In the genomic region with DNA sequence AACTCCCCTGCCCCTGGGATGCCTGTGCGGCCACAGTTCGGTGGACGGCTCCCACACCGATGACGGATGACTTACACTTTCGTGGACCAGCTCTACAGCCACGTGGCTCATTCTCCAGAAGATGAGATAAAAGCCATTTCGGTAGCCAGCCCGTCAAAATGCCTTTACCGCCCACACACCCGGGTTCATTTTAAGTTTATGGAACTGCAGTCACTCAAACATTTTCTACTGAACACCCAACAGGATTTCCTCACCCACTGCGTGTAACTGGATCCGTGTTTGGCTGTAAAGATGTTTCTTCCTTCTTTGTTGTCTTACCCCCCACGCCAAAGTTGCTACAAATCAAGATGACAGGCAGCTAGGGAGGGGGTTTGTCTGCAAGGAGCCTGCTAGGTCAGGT, we compare ENCODE assay signal across 21 mouse cellular contexts. TPM values are rescaled to one million over a fixed set of nuclear protein-coding genes. Genes with fewer than 3 reads are reported as not detected.
A peak's percentile ranks its signal among the peaks of the same experiment; 100 is the strongest.
DNase-seq lines count a peak whose midpoint lies in the region; ATAC-seq and TF ChIP-seq lines count a peak whose summit lies in the region.
"Had no signal": no experiment of that assay in that cellular context is flagged by ENCODE, and none has a peak within 500 bp of the region (broad histone marks: within the 10 kb centered on the region; RNA-seq: fewer than 3 reads in every experiment).

No protein-coding gene starts in this region.

- peaks cover 19% of the 10 kb centered on the region; the same call in 1 of the 2 replicates for H3K27me3 ChIP-seq in kidney, postnatal 0 days (ENCODE audit: insufficient read depth, low read length)
- H3K27me3 ChIP-seq in hindbrain, embryonic 10.5 days (ENCODE audit: insufficient read depth, poor library complexity, severe bottlenecking) = peaks cover 35% of the 10 kb centered on the region
- H3K27me3 ChIP-seq: CH12.LX had no signal

- no peak overlapping the region for H3K4me2 ChIP-seq in kidney, postnatal 0 days (ENCODE audit: low read length)
- H3K4me2 ChIP-seq: embryonic facial prominence, embryonic 12.5 days; forebrain, embryonic 13.5 days; hindbrain, embryonic 12.5 days; liver, embryonic 11.5 days; midbrain, embryonic 15.5 days had no signal

- H3K27ac ChIP-seq in kidney, postnatal 0 days = no peak overlapping the region
- no peak overlapping the region for H3K27ac ChIP-seq in hindbrain, embryonic 10.5 days
- H3K27ac ChIP-seq: embryonic facial prominence, embryonic 12.5 days; forebrain, embryonic 13.5 days; hindbrain, embryonic 12.5 days; intestine, embryonic 15.5 days; midbrain, embryonic 15.5 days had no signal

- no peaks in the 10 kb centered on the region for H3K9me3 ChIP-seq in kidney, postnatal 0 days (replicated peaks; ENCODE audit: low read length)
- no peaks in the 10 kb centered on the region for H3K9me3 ChIP-seq in hindbrain, embryonic 10.5 days
- H3K9me3 ChIP-seq: embryonic facial prominence, embryonic 12.5 days; hindbrain, embryonic 12.5 days; intestine, embryonic 15.5 days; midbrain, embryonic 15.5 days had no signal

- no peak for TF ChIP-seq CTCF in kidney, postnatal 0 days (IDR thresholded peaks at IDR 0.05; ENCODE audit: low read depth)

- no peaks in the 10 kb centered on the region for H3K4me1 ChIP-seq in kidney, postnatal 0 days (replicated peaks; ENCODE audit: insufficient read depth, low read length)
- peaks cover 1% of the 10 kb centered on the region; the same call in 1 of the 2 replicates for H3K4me1 ChIP-seq in hindbrain, embryonic 10.5 days (replicated peaks)
- H3K4me1 ChIP-seq: forebrain, embryonic 13.5 days; hindbrain, embryonic 12.5 days; midbrain, embryonic 15.5 days had no signal

- H3K9ac ChIP-seq in kidney, postnatal 0 days (ENCODE audit: low read depth, low read length) = no peak overlapping the region
- H3K9ac ChIP-seq: embryonic facial prominence, embryonic 12.5 days; forebrain, embryonic 13.5 days; hindbrain, embryonic 12.5 days; intestine, embryonic 15.5 days; midbrain, embryonic 15.5 days had no signal

- no peaks in the 10 kb centered on the region for H3K36me3 ChIP-seq in kidney, postnatal 0 days (ENCODE audit: insufficient read depth, low read length)
- no peaks in the 10 kb centered on the region for H3K36me3 ChIP-seq in hindbrain, embryonic 10.5 days
- H3K36me3 ChIP-seq: embryonic facial prominence, embryonic 12.5 days; hindbrain, embryonic 12.5 days; intestine, embryonic 15.5 days; midbrain, embryonic 15.5 days had no signal

- peak; percentile 87 for DNase-seq in kidney, postnatal 0 days (ENCODE audit: low spot score)
- no peak for DNase-seq in kidney, adult 11 months
- DNase-seq in 3T3-L1 (ENCODE audit: low read depth, low spot score) = peak; percentile 58
- DNase-seq in CD4-positive helper T cell, adult 2 months (ENCODE audit: low read depth, low spot score) = peak; percentile 83
- DNase-seq in gonadal fat pad, adult 2 months (ENCODE audit: low read depth) = peak; percentile 27
- DNase-seq in gastrocnemius, adult 8-10 months (ENCODE audit: low spot score in 2 of 2) = no peak
- DNase-seq in hindbrain, embryonic 10.5 days (ENCODE audit: low spot score) = no peak
- DNase-seq: adrenal gland, adult 8-10 months; cerebellum, postnatal 10 days; gastrocnemius, postnatal 14 days; kidney, postnatal 14 days; lung, adult 18-20 months; right cerebral cortex, postnatal 25 days had no signal

- 12% methylated on average over 14 of the region's 14 CpGs for WGBS in kidney, postnatal 0 days
- WGBS in hindbrain, embryonic 10.5 days = 82% methylated on average over 14 of the region's 14 CpGs

- ATAC-seq in kidney, postnatal 0 days (replicated peaks; ENCODE audit: low FRiP score, low read depth) = no peak; the same call in 1 of the 2 replicates
- ATAC-seq: forebrain, embryonic 13.5 days; intestine, embryonic 15.5 days; midbrain, embryonic 15.5 days had no signal

- H3K4me3 ChIP-seq in kidney, postnatal 0 days (replicated peaks; ENCODE audit: low read depth, low read length) = no peak overlapping the region
- H3K4me3 ChIP-seq in hindbrain, embryonic 10.5 days = no peak overlapping the region
- H3K4me3 ChIP-seq: embryonic facial prominence, embryonic 12.5 days; erythroblast, embryonic 14.5 days; forebrain, embryonic 13.5 days; hindbrain, embryonic 12.5 days; intestine, embryonic 15.5 days; midbrain, embryonic 15.5 days had no signal

RNA-seq across cellular contexts. Expression of a gene that starts 5.7 kb away (rescaled TPM):
- polyA plus RNA-seq in kidney, postnatal 0 days (2015; fragmentation: Nextera tagmentation; extraction: Ambion mirVana) = 1.2 and 1.3 TPM in 2 replicates
- 3.7 and 5.2 TPM in 2 replicates for polyA plus RNA-seq in gonadal fat pad, adult 2 months (2012; rRNA removed)
- under 1 TPM in 1 of 4 experiments, not detected in 3; 0.07 TPM for total RNA-seq in gastrocnemius, adult 8-10 months (2022)
- 0.05 and 0.11 TPM in 2 replicates for polyA plus RNA-seq in hindbrain, embryonic 10.5 days (2016; fragmentation: Nextera tagmentation; extraction: Ambion mirVana)

RNA-seq across cellular contexts. Expression of a gene that starts 35.8 kb away (rescaled TPM):
- 50.5 and 58.6 TPM in 2 replicates for polyA plus RNA-seq in kidney, postnatal 0 days (2015; fragmentation: Nextera tagmentation; extraction: Ambion mirVana)
- polyA plus RNA-seq in gonadal fat pad, adult 2 months (2012; rRNA removed) = 26.0 and 89.9 TPM in 2 replicates
- under 1 TPM in 1 of 4 experiments, not detected in 3; 0.35 TPM for total RNA-seq in gastrocnemius, adult 8-10 months (2022)
- polyA plus RNA-seq in hindbrain, embryonic 10.5 days (2016; fragmentation: Nextera tagmentation; extraction: Ambion mirVana) = 1.6 and 2.8 TPM in 2 replicates
- total RNA-seq: gastrocnemius, postnatal 14 days had no signal

RNA-seq across cellular contexts. Expression of a gene that starts 38.0 kb away (rescaled TPM):
- 7.5 and 9.5 TPM in 2 replicates for polyA plus RNA-seq in kidney, postnatal 0 days (2015; fragmentation: Nextera tagmentation; extraction: Ambion mirVana)
- 11.7 and 14.2 TPM in 2 replicates for polyA plus RNA-seq in gonadal fat pad, adult 2 months (2012; rRNA removed)
- 1 to 10 TPM in 2 of 4 experiments, under 1 TPM in 2; 0.65 to 1.6 (median 1.2) TPM for total RNA-seq in gastrocnemius, adult 8-10 months (2022)
- polyA plus RNA-seq in hindbrain, embryonic 10.5 days (2016; fragmentation: Nextera tagmentation; extraction: Ambion mirVana) = 9.5 and 10.0 TPM in 2 replicates

RNA-seq across cellular contexts. Expression of a gene that starts 54.2 kb away (rescaled TPM):
- polyA plus RNA-seq in kidney, postnatal 0 days (2015; fragmentation: Nextera tagmentation; extraction: Ambion mirVana) = 0.93 and 0.97 TPM in 2 replicates
- 2.1 and 2.6 TPM in 2 replicates for polyA plus RNA-seq in gonadal fat pad, adult 2 months (2012; rRNA removed)
- total RNA-seq in gastrocnemius, adult 8-10 months (2022) = under 1 TPM in 2 of 4 experiments, not detected in 2; 0.36 to 0.40 TPM
- 4.0 and 4.5 TPM in 2 replicates for polyA plus RNA-seq in hindbrain, embryonic 10.5 days (2016; fragmentation: Nextera tagmentation; extraction: Ambion mirVana)

Comparison
In these comparisons a context has a peak if more than half of its experiments do, and no peak if none do; other contexts are left out.
1. DNase-seq: peak in kidney, postnatal 0 days (single experiment), 3T3-L1 (single experiment), CD4-positive helper T cell, adult 2 months (single experiment) and gonadal fat pad, adult 2 months (single experiment); none in kidney, adult 11 months (single experiment), gastrocnemius, adult 8-10 months (0 of 2) and hindbrain, embryonic 10.5 days (single experiment).